Mouse (Mus musculus): Measurements from ENCODE around the gene Lca5l. TPM values are rescaled to one million over a fixed set of nuclear protein-coding genes. Genes with fewer than 3 reads are reported as not detected.

Gene Lca5l
- polyA plus RNA-seq, 1 experiment = 0.18 TPM

GRCm38 (mm10) chr16:96110655-96111345, 81.3 kb downstream of the Lca5l start:
- TF ChIP-seq POLR2A (IDR thresholded peaks at IDR 0.05; ENCODE audit: control insufficient read depth, extremely low read depth, insufficient read depth, low read length, poor library complexity) (no peak), CTCF (IDR thresholded peaks at IDR 0.05; ENCODE audit: borderline replicate concordance, control insufficient read depth, extremely low read depth, insufficient read depth, low read length, poor library complexity) (no peak)
- H3K27me3 ChIP-seq (ENCODE audit: control insufficient read depth, insufficient read depth, low read length) = no peaks in the 10 kb centered on the region
- no peak overlapping the region for H3K27ac ChIP-seq (ENCODE audit: control insufficient read depth, insufficient read depth, low read length)
- no peak overlapping the region for H3K4me3 ChIP-seq (ENCODE audit: control insufficient read depth, insufficient read depth, low read length)
- DNase-seq = no peak
- WGBS = 52% methylated on average over 5 of the region's 5 CpGs
- no peaks in the 10 kb centered on the region for H3K4me1 ChIP-seq (replicated peaks; ENCODE audit: control insufficient read depth, insufficient read depth, low read length)
- no peaks in the 10 kb centered on the region for H3K36me3 ChIP-seq (ENCODE audit: control insufficient read depth, insufficient read depth, low read length)

- no peak overlapping the region for H3K27ac ChIP-seq (ENCODE audit: control insufficient read depth, insufficient read depth, low read length)
- 63% methylated on average over 4 of the region's 4 CpGs for WGBS
- no peak for DNase-seq
These were observed 82.4 kb downstream of the Lca5l start for GRCm38 (mm10) chr16:96109673-96110072.

More at GRCm38 (mm10) chr16:96109673-96110072, 82.4 kb downstream of the Lca5l start:
- no peaks in the 10 kb centered on the region for H3K4me1 ChIP-seq (replicated peaks; ENCODE audit: control insufficient read depth, insufficient read depth, low read length)
- no peak for TF ChIP-seq POLR2A (IDR thresholded peaks at IDR 0.05; ENCODE audit: control insufficient read depth, extremely low read depth, insufficient read depth, low read length, poor library complexity)
- no peak for TF ChIP-seq CTCF (IDR thresholded peaks at IDR 0.05; ENCODE audit: borderline replicate concordance, control insufficient read depth, extremely low read depth, insufficient read depth, low read length, poor library complexity)
- no peaks in the 10 kb centered on the region for H3K36me3 ChIP-seq (ENCODE audit: control insufficient read depth, insufficient read depth, low read length)
- H3K27me3 ChIP-seq (ENCODE audit: control insufficient read depth, insufficient read depth, low read length) = no peaks in the 10 kb centered on the region
- no peak overlapping the region for H3K4me3 ChIP-seq (ENCODE audit: control insufficient read depth, insufficient read depth, low read length)

Other genes starting within 250 kb of the Lca5l start
- gene Psmg1, start 201.3 kb downstream of the Lca5l start, polyA plus RNA-seq (2012; rRNA removed) = 31.1 and 35.9 TPM in 2 replicates
- gene Brwd1, start 109.7 kb downstream of the Lca5l start, polyA plus RNA-seq (2012; rRNA removed) = 48.5 and 62.1 TPM in 2 replicates
- gene Hmgn1, start 64.5 kb downstream of the Lca5l start, polyA plus RNA-seq (2012; rRNA removed) = 28.5 and 31.4 TPM in 2 replicates
- 38.3 and 44.6 TPM in 2 replicates for gene Wrb, start 46.9 kb downstream of the Lca5l start, polyA plus RNA-seq (2012; rRNA removed)
- 0.43 and 8.9 TPM in 2 replicates for gene Sh3bgr, start 8.2 kb upstream of the Lca5l start, polyA plus RNA-seq (2012; rRNA removed)
- 3.5 and 3.8 TPM in 2 replicates for gene B3galt5, start 43.5 kb upstream of the Lca5l start, polyA plus RNA-seq (2012; rRNA removed)